Mouse (Mus musculus): ENCODE measurements around the gene Card19.

Card19 gene

GRCm38 (mm10) chr13:49215504-49216219, at the start of gene Card19:
TSS of gene Card19 (minus strand) at chr13:49216037.
- peak; percentile 99 for DNase-seq

GRCm38 (mm10) chr13:49260036-49260722, 44.3 kb upstream of the Card19 start:
- DNase-seq = no peak

- DNase-seq = no peak
Measured at GRCm38 (mm10) chr13:49257819-49258313, 42.0 kb upstream of the Card19 start.

GRCm38 (mm10) chr13:49252746-49253145, 36.9 kb upstream of the Card19 start:
- no peak for DNase-seq

GRCm38 (mm10) chr13:49252113-49252512, 36.3 kb upstream of the Card19 start:
- no peak for DNase-seq

GRCm38 (mm10) chr13:49250716-49251517, 35.1 kb upstream of the Card19 start:
- no peak for DNase-seq

- no peak for DNase-seq
Measured at GRCm38 (mm10) chr13:49249634-49250033, 33.8 kb upstream of the Card19 start.

GRCm38 (mm10) chr13:49248923-49249322, 33.1 kb upstream of the Card19 start:
- no peak for DNase-seq

- no peak for DNase-seq
Measured at GRCm38 (mm10) chr13:49248467-49248862, 32.6 kb upstream of the Card19 start, which contains the start of gene Susd3. TSS of gene Susd3 (minus strand) at chr13:49248706.

GRCm38 (mm10) chr13:49247740-49248466, 32.1 kb upstream of the Card19 start:
- peak; percentile 80 for DNase-seq

GRCm38 (mm10) chr13:49247232-49247739, 31.4 kb upstream of the Card19 start:
- no peak for DNase-seq

GRCm38 (mm10) chr13:49246626-49247025, 30.8 kb upstream of the Card19 start:
- no peak for DNase-seq

- DNase-seq = no peak
Measured at GRCm38 (mm10) chr13:49246011-49246410, 30.2 kb upstream of the Card19 start.

GRCm38 (mm10) chr13:49245251-49245650, 29.4 kb upstream of the Card19 start:
- DNase-seq = no peak

GRCm38 (mm10) chr13:49243492-49243891, 27.7 kb upstream of the Card19 start:
- DNase-seq = no peak

GRCm38 (mm10) chr13:49242321-49243065, 26.7 kb upstream of the Card19 start:
- peak; percentile 82 for DNase-seq

- DNase-seq = no peak
Measured at GRCm38 (mm10) chr13:49238737-49239136, 22.9 kb upstream of the Card19 start.

GRCm38 (mm10) chr13:49237617-49238016, 21.8 kb upstream of the Card19 start:
- DNase-seq = no peak

- DNase-seq = no peak
Measured at GRCm38 (mm10) chr13:49234711-49235110, 18.9 kb upstream of the Card19 start.

- DNase-seq = no peak
Measured at GRCm38 (mm10) chr13:49233792-49234572, 18.1 kb upstream of the Card19 start.

GRCm38 (mm10) chr13:49225633-49226032, 9.8 kb upstream of the Card19 start:
- no peak for DNase-seq

All from thymus, postnatal 4 days (tissue).